Mouse (Mus musculus) heart, postnatal 36 days (tissue): ENCODE data around the gene Zscan18. TPM values are rescaled to one million over a fixed set of nuclear protein-coding genes. Genes with fewer than 3 reads are reported as not detected.

Experiments
- DNase-seq, 2 experiments: peaks; one replicate each; pipeline ENCODE4 v3.0.0; 2021 to 2022
- intact Hi-C: fragments of 180-260 bp; cut with DNase I; formaldehyde crosslinking; loops from one replicate; pipeline ENCODE4 v1.15.1; 2025
- total RNA-seq, 2 experiments: library from RNA; stranded (reverse); gene quantifications; 2 replicates each; pipeline ENCODE4 v1.2.3; 2021

The Zscan18 gene
- total RNA-seq, 2 experiments from 2014 or later: 0.80 to 1.3 TPM

DNA sequence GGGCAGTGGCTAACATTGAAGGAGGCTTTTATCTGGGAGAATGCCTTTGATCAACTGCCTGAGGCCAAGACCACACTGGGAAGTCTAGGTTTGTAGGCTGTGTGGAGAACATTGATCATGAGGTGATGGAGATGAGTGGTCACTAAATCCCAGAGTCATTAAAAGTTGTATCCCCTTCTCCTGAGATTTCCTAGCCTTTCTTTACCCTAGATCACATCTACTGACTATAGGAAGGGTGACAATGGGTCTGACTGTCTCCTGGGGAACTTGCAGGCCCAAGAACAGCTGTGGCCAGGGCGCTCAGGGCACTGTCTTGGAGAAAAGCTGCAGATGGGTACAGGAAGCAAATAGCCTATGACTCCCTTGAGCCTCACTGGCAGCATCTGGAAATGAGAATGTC lies 68.5 kb downstream of the Zscan18 start, which contains the start of gene Vmn2r56:
Gene Vmn2r56 (minus strand): TSS at position 101 of the 400 bp plus-strand sequence.
- DNase-seq: no peak
- intact Hi-C loops: no loop called here

Other genes starting within 250 kb of the Zscan18 start
- gene Vmn2r53, start 194.8 kb downstream of the Zscan18 start, total RNA-seq: not detected
- gene Vmn2r54, start 163.3 kb downstream of the Zscan18 start, total RNA-seq: not detected
- gene Vmn2r55, start 118.6 kb downstream of the Zscan18 start, total RNA-seq: not detected
- gene Vmn2r56, start 68.6 kb downstream of the Zscan18 start, total RNA-seq: not detected
- gene Zfp329, start 15.2 kb upstream of the Zscan18 start, total RNA-seq: 1 to 10 TPM; 4.6 to 5.1 TPM
- 10 to 100 TPM; 15.4 to 21.5 TPM for gene Zfp110, start 31.1 kb upstream of the Zscan18 start, total RNA-seq
- gene Zfp128, start 77.5 kb upstream of the Zscan18 start, total RNA-seq: 1 to 10 TPM; 3.0 to 3.6 TPM
- gene Zscan22, start 94.2 kb upstream of the Zscan18 start, total RNA-seq: 1 to 10 TPM; 4.4 to 4.9 TPM
- gene Rps5, start 118.7 kb upstream of the Zscan18 start, total RNA-seq: 100 to 1,000 TPM; 550 to 562 TPM
- under 1 TPM; 0.25 to 0.38 TPM for gene Rnf225, start 123.8 kb upstream of the Zscan18 start, total RNA-seq
- gene Zfp324, start 162.2 kb upstream of the Zscan18 start, total RNA-seq: 1 to 10 TPM; 2.8 to 3.7 TPM
- 1 to 10 TPM; 2.5 to 2.9 TPM for gene Zfp446, start 174.2 kb upstream of the Zscan18 start, total RNA-seq
- gene Slc27a5, start 194.6 kb upstream of the Zscan18 start, total RNA-seq: not detected
- gene Trim28, start 195.5 kb upstream of the Zscan18 start, total RNA-seq: 10 to 100 TPM; 83.3 to 95.8 TPM
- gene Zbtb45, start 206.4 kb upstream of the Zscan18 start, total RNA-seq: 1 to 10 TPM; 7.9 to 8.8 TPM
- gene Chmp2a, start 231.2 kb upstream of the Zscan18 start, total RNA-seq: 100 to 1,000 TPM; 124 to 136 TPM
- gene Ube2m, start 234.6 kb upstream of the Zscan18 start, total RNA-seq: 100 to 1,000 TPM; 198 to 199 TPM